Comparison of ENCODE assay signal across 8 mouse cellular contexts in the genomic region with DNA sequence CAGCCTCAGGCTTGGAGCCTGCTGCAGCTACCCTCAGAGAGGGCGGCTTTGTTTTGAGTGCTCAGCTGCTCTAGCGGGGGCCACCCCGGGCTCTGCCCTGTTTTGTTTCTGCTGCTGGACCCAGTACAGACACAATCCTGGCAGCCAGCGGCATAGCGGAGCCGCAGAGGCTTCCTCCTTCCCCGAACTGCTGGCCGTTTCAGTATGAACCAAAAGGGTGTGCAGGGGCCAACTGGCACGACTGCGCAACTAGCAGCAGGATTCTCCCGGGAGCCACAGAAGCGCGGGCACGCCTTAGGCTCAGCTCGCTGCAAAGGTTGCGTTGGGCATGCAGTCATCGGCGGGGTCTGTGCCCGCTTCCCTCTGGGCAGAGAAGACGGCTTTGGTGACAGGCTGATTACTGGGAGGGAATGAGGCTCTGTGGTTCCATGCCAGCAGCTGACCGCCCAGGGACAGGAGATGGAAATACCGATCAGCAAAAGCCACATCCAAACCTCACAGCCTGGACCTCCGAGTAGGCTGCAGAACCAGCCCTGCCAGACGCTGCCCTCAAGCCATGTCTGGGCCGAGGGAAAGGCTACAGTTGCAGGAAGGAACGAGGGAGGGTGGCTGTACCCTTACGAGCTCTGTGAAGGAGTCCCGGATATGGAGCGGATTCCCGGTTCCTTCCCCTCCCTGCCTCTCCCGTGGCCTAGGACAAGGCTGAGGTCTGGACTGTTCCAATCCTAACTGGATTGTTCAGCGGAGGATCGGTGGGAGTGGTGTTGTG. TPM values are rescaled to one million over a fixed set of nuclear protein-coding genes. Genes with fewer than 3 reads are reported as not detected.
DNase-seq lines count a peak whose midpoint lies in the region; ATAC-seq and TF ChIP-seq lines count a peak whose summit lies in the region.

No protein-coding gene starts in this region.

- H3K9ac ChIP-seq in forebrain, embryonic 16.5 days (replicated peaks; ENCODE audit: low read depth, low read length) = peak overlapping the region; percentile 42; the same call in 1 of the 2 replicates
- no peak overlapping the region for H3K9ac ChIP-seq in hindbrain, embryonic 12.5 days
- peak overlapping the region; percentile 25; the same call in 1 of the 2 replicates for H3K9ac ChIP-seq in limb, embryonic 13.5 days

- H3K9me3 ChIP-seq in forebrain, embryonic 16.5 days (ENCODE audit: control insufficient read depth, low read length) = no peaks in the 10 kb centered on the region
- H3K9me3 ChIP-seq in hindbrain, embryonic 12.5 days (replicated peaks) = no peaks in the 10 kb centered on the region
- H3K9me3 ChIP-seq in limb, embryonic 13.5 days = no peaks in the 10 kb centered on the region

- 26% methylated on average over 33 of the region's 33 CpGs for WGBS in kidney, adult 2 months
- WGBS in forebrain, embryonic 16.5 days = 39% methylated on average over 33 of the region's 33 CpGs
- WGBS in hindbrain, embryonic 12.5 days = 72% methylated on average over 33 of the region's 33 CpGs
- WGBS in limb, embryonic 13.5 days = 69% methylated on average over 33 of the region's 33 CpGs

- no peak for TF ChIP-seq POLR2A in kidney, adult 2 months (IDR thresholded peaks at IDR 0.05; ENCODE audit: low read depth, low read length)
- no peak for TF ChIP-seq POLR2A in myocyte (IDR thresholded peaks at IDR 0.05; ENCODE audit: insufficient read length, low read depth)

- ATAC-seq in cerebellum, adult (ENCODE audit: insufficient number of reproducible peaks, low FRiP score, low TSS enrichment) = peak; percentile 41
- peak; percentile 85 for ATAC-seq in forebrain, embryonic 16.5 days
- no peak; the same call in 1 of the 2 replicates for ATAC-seq in hindbrain, embryonic 12.5 days (ENCODE audit: low FRiP score)
- ATAC-seq in limb, embryonic 13.5 days (ENCODE audit: low FRiP score, low read depth) = no peak

- DNase-seq in kidney, adult 2 months = peak; percentile 27
- DNase-seq in kidney, adult 11 months = no peak
- no peak for DNase-seq in thymus, postnatal 4 days

- H3K27me3 ChIP-seq in kidney, adult 2 months (replicated peaks; ENCODE audit: control insufficient read depth, insufficient read depth, low read length) = no peaks in the 10 kb centered on the region
- H3K27me3 ChIP-seq in forebrain, embryonic 16.5 days (replicated peaks; ENCODE audit: control insufficient read depth, insufficient read depth, low read length) = peaks cover 8% of the 10 kb centered on the region; the same call in 1 of the 2 replicates
- H3K27me3 ChIP-seq in hindbrain, embryonic 12.5 days = no peaks in the 10 kb centered on the region
- no peaks in the 10 kb centered on the region for H3K27me3 ChIP-seq in limb, embryonic 13.5 days
- H3K27me3 ChIP-seq in myocyte (ENCODE audit: control insufficient read depth, insufficient read depth, insufficient read length) = no peaks in the 10 kb centered on the region

- H3K79me2 ChIP-seq in myocyte (ENCODE audit: control insufficient read depth, insufficient read depth) = peaks cover 14% of the 10 kb centered on the region

- no peaks in the 10 kb centered on the region for H3K36me3 ChIP-seq in kidney, adult 2 months (ENCODE audit: control insufficient read depth, insufficient read depth, low read length)
- no peaks in the 10 kb centered on the region for H3K36me3 ChIP-seq in forebrain, embryonic 16.5 days (ENCODE audit: control insufficient read depth, insufficient read depth)
- no peaks in the 10 kb centered on the region for H3K36me3 ChIP-seq in hindbrain, embryonic 12.5 days
- H3K36me3 ChIP-seq in limb, embryonic 13.5 days = 0 out of 2 replicates have a peak, but pooled peaks cover 20% of the 10 kb centered on the region
- H3K36me3 ChIP-seq in myocyte (ENCODE audit: control insufficient read depth, insufficient read depth) = no peaks in the 10 kb centered on the region

- TF ChIP-seq CTCF in kidney, adult 2 months (conservative IDR thresholded peaks at IDR 0.05; ENCODE audit: insufficient read depth, insufficient read length, low read depth, low read length) = no peak

- peak overlapping the region; percentile 48 for H3K4me2 ChIP-seq in forebrain, embryonic 16.5 days (ENCODE audit: low read length)
- H3K4me2 ChIP-seq in hindbrain, embryonic 12.5 days (replicated peaks) = no peak overlapping the region; the same call in 1 of the 2 replicates
- H3K4me2 ChIP-seq in limb, embryonic 13.5 days (replicated peaks) = no peak overlapping the region
- H3K4me2 ChIP-seq in myocyte (ENCODE audit: low read depth) = peak overlapping the region; percentile 49

- peak overlapping the region; percentile 49 for H3K4me3 ChIP-seq in kidney, adult 2 months (ENCODE audit: insufficient read depth, low read depth, low read length)
- H3K4me3 ChIP-seq in forebrain, embryonic 16.5 days (replicated peaks; ENCODE audit: low read length) = peak overlapping the region; percentile 23
- no peak overlapping the region for H3K4me3 ChIP-seq in hindbrain, embryonic 12.5 days
- H3K4me3 ChIP-seq in limb, embryonic 13.5 days = no peak overlapping the region
- no peak overlapping the region for H3K4me3 ChIP-seq in myocyte

- no peak overlapping the region for H3ac ChIP-seq in myocyte (ENCODE audit: control insufficient read depth, insufficient read length)

- H3K27ac ChIP-seq in kidney, adult 2 months (ENCODE audit: insufficient read depth, low read depth, low read length) = no peak overlapping the region
- no peak overlapping the region for H3K27ac ChIP-seq in forebrain, embryonic 16.5 days (ENCODE audit: low read length)
- H3K27ac ChIP-seq in hindbrain, embryonic 12.5 days = 0 out of 2 replicates have a peak overlapping the region, but pooled peaks have one; percentile 2
- H3K27ac ChIP-seq in limb, embryonic 13.5 days = peak overlapping the region; percentile 28; the same call in 1 of the 2 replicates

- H3K4me1 ChIP-seq in kidney, adult 2 months (ENCODE audit: control insufficient read depth, insufficient read depth, low read length) = 0 out of 2 replicates have a peak, but pooled peaks cover 4% of the 10 kb centered on the region
- peaks cover 14% of the 10 kb centered on the region for H3K4me1 ChIP-seq in forebrain, embryonic 16.5 days (replicated peaks; ENCODE audit: control insufficient read depth, insufficient read depth, low read length)
- H3K4me1 ChIP-seq in hindbrain, embryonic 12.5 days = peaks cover 50% of the 10 kb centered on the region
- H3K4me1 ChIP-seq in limb, embryonic 13.5 days = peaks cover 79% of the 10 kb centered on the region

TF ChIP-seq in myocyte, 11 proteins besides CTCF, POLR2A, EP300 and RAD21:
- TF ChIP-seq MYOG (IDR thresholded peaks at IDR 0.05; ENCODE audit: control insufficient read depth in 1 of 3, insufficient read depth in 1 of 3, insufficient read length in 2 of 3, low read depth in 2 of 3) = no peak
- TF ChIP-seq MYOD1 (IDR thresholded peaks at IDR 0.05; ENCODE audit: control insufficient read depth in 1 of 3, insufficient read length in 2 of 3, low read depth in 2 of 3) = peak in 1 of 3 experiments; percentile 3
- TF ChIP-seq USF1 (IDR thresholded peaks at IDR 0.05; ENCODE audit: low read depth) = no peak
- no peak for TF ChIP-seq POLR2AphosphoS2 (IDR thresholded peaks at IDR 0.05; ENCODE audit: insufficient read length, low read depth)
- TF ChIP-seq CEBPB (IDR thresholded peaks at IDR 0.05; ENCODE audit: insufficient read depth, poor library complexity, severe bottlenecking) = no peak
- no peak for TF ChIP-seq TCF3 (IDR thresholded peaks at IDR 0.05; ENCODE audit: insufficient read length, low read depth)
TF ChIP-seq in myocyte: peak in this region for 1.

RNA-seq across cellular contexts. Expression of a gene that starts 47.7 kb away (rescaled TPM):
- 0.09 and 0.10 TPM in 2 replicates for polyA plus RNA-seq in kidney, adult 2 months (2012; rRNA removed)
- polyA plus RNA-seq in forebrain, embryonic 16.5 days (2015; fragmentation: Nextera tagmentation; extraction: Ambion mirVana) = 0.68 and 0.71 TPM in 2 replicates
- polyA plus RNA-seq in hindbrain, embryonic 12.5 days (2016; fragmentation: Nextera tagmentation; extraction: Ambion mirVana) = 26.5 and 33.6 TPM in 2 replicates
- 88.7 and 108 TPM in 2 replicates for polyA plus RNA-seq in limb, embryonic 13.5 days (2015; fragmentation: Nextera tagmentation; extraction: Ambion mirVana)
- polyA plus RNA-seq in myocyte (2012; fragmentation: generic; extraction: Trizol) = 4.3 TPM

Comparison
In these comparisons a context has a peak if more than half of its experiments do, and no peak if none do; other contexts are left out.
1. H3K27ac ChIP-seq: peak in hindbrain, embryonic 12.5 days (single experiment) and limb, embryonic 13.5 days (single experiment); none in kidney, adult 2 months (single experiment) and forebrain, embryonic 16.5 days (single experiment).
2. H3K4me3 ChIP-seq: peak in kidney, adult 2 months (single experiment) and forebrain, embryonic 16.5 days (single experiment); none in hindbrain, embryonic 12.5 days (single experiment), limb, embryonic 13.5 days (single experiment) and myocyte (single experiment).
3. ATAC-seq: peak in cerebellum, adult (single experiment) and forebrain, embryonic 16.5 days (single experiment); none in hindbrain, embryonic 12.5 days (single experiment) and limb, embryonic 13.5 days (single experiment).
4. H3K4me2 ChIP-seq: peak in forebrain, embryonic 16.5 days (single experiment) and myocyte (single experiment); none in hindbrain, embryonic 12.5 days (single experiment) and limb, embryonic 13.5 days (single experiment).